Mouse (Mus musculus) kidney, embryonic 16.5 days (tissue): Measurements from ENCODE around the gene Aak1. TPM values are rescaled to one million over a fixed set of nuclear protein-coding genes. Genes with fewer than 3 reads are reported as not detected.

Experiments
- ATAC-seq: fragments of 200-750 bp; cut with Nextera tagmentation; 2 replicates; pipeline ENCODE4 v1.8.0; 2017; ENCODE audit warnings: moderate TSS enrichment; ENCODE audit not compliant: low FRiP score, low TSS enrichment
- H3K27ac ChIP-seq: fragments of 300-500 bp; sonication (generic); 2 replicates; pipeline ENCODE4 v1.5.1; 2014; ENCODE audit warnings: low read length
- H3K27me3 ChIP-seq: fragments of 300-500 bp; sonication (generic); 2 replicates; pipeline ENCODE4 v1.6.1; 2014; ENCODE audit warnings: low read length, control low read depth, mixed read lengths; ENCODE audit not compliant: insufficient read depth
- H3K36me3 ChIP-seq: fragments of 300-500 bp; sonication (generic); 2 replicates; pipeline ENCODE4 v1.6.1; 2014; ENCODE audit warnings: low read length, control low read depth, mixed read lengths; ENCODE audit not compliant: insufficient read depth
- H3K4me1 ChIP-seq: fragments of 300-500 bp; sonication (generic); 2 replicates; pipeline ENCODE4 v1.6.1; 2014; ENCODE audit warnings: low read length, control low read depth, mixed read lengths; ENCODE audit not compliant: insufficient read depth
- H3K4me2 ChIP-seq: fragments of 300-500 bp; sonication (generic); replicated peaks from 2 replicates; pipeline ENCODE4 v1.6.1; 2014; ENCODE audit warnings: low read depth, low read length
- H3K4me3 ChIP-seq: fragments of 300-500 bp; sonication (generic); 2 replicates; pipeline ENCODE4 v1.5.1; 2014; ENCODE audit warnings: mild to moderate bottlenecking, low read length
- H3K9ac ChIP-seq: fragments of 300-500 bp; sonication (generic); replicated peaks from 2 replicates; pipeline ENCODE4 v1.6.1; 2014; ENCODE audit warnings: low read length
- H3K9me3 ChIP-seq: fragments of 300-500 bp; sonication (generic); 2 replicates; pipeline ENCODE4 v1.6.1; 2016; ENCODE audit warnings: low read length, control low read depth
- WGBS: fragments of 180-500 bp; shearing (Covaris S2); extraction: QIAGEN DNeasy Blood & Tissue Kit; methylation state at CpG from one replicate; pipeline ENCODE4 v1.1.7; 2014; 5-methylcytosine and 5-hydroxymethylcytosine counted together
- polyA plus RNA-seq: library from polyadenylated mRNA; unstranded; fragments of >200 nt; fragmentation: Nextera tagmentation; extraction: Ambion mirVana; gene quantifications from 2 replicates; pipeline ENCODE4 v1.2.1, GENCODE M21; 2015

Gene Aak1
- polyA plus RNA-seq, 1 experiment from 2014 or later: 9.0 TPM

DNA sequence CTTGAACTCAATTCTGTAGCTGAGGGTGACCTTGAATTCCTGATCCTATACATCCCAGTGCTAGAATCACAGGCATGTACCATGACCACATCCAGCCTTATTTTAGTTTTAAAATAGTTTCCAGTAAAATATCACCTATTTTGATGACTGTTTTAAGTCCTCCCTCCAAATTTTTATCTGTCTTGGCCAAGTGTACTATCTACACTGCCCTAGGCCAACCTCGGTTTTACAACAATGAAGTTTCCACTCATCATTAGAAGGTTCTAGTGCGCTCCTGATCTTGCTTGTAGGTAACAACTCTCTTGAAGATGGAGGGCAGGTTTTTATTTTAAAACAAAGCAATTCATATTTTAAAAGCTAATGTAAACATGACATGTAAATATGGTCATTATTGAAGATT is 57.9 kb downstream of the Aak1 start:
- WGBS: 95% methylated on average over 2 of the region's 2 CpGs
- no peaks in the 10 kb centered on the region for H3K4me1 ChIP-seq
- H3K9ac ChIP-seq: no peak overlapping the region
- no peak overlapping the region for H3K4me2 ChIP-seq
- 0 out of 2 replicates have a peak, but pooled peaks cover 2% of the 10 kb centered on the region for H3K36me3 ChIP-seq
- no peaks in the 10 kb centered on the region for H3K9me3 ChIP-seq
- H3K4me3 ChIP-seq: no peak overlapping the region
- ATAC-seq: no peak
- no peak overlapping the region for H3K27ac ChIP-seq
- no peaks in the 10 kb centered on the region for H3K27me3 ChIP-seq

DNA sequence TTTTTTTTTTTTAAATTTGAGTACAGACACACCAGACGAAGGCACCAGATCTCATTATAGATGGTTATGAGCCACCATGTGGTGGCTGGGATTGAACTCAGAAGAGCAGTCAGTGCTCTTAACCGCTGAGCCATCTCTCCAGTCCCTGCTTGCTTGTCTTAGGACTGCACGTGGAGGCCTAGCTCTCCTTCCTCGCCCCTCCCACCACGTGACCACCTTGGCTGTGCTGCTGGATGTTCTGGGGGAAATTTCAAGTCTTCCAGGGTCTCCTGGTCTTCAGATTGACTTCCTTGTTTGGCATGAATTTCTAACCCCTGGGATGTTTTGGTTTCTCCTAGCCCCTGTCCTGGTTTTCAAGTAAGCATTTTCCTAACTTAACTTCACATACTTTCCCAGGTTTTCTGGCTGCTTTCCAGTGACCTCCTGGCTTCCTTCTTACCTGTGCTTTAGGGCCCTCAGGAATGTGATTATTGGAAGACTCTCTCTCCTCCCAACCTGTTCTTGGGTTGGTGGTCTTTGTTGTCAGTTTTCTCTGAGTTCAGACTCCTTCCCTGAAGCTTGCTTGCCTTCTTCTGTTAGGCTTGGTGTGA is 59.3 kb downstream of the Aak1 start:
- 75% methylated on average over 5 of the region's 5 CpGs for WGBS
- no peak overlapping the region for H3K27ac ChIP-seq

DNA sequence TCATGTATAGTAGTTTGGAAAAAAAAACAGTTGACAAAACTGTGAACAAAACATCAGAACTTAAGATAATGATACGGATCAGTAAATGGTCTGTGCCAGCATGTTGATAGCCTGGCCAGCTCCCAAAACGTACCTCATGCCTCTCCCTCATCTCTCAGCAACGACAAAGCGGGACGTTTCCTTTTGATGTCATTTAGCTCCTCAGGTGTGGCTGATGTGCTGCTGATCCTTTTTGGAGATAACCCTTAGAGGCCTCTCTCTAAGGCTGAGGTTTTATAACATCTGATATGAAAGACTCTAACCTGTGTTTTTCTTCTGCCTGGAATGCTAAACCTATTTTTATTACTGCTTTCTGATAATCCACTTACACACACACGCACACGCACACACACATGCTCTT is 60.6 kb downstream of the Aak1 start:
- Histone ChIP-seq H3K27me3 (no peaks in the 10 kb centered on the region), H3K4me1 (no peaks in the 10 kb centered on the region), H3K4me3 (no peak overlapping the region), H3K9ac (no peak overlapping the region), H3K4me2 (no peak overlapping the region), H3K9me3 (no peaks in the 10 kb centered on the region), H3K27ac (no peak overlapping the region), H3K36me3 (0 out of 2 replicates have a peak, but pooled peaks cover 2% of the 10 kb centered on the region)
- WGBS: 79% methylated on average over 7 of the region's 7 CpGs
- no peak for ATAC-seq

More for the DNA sequence above, 59.3 kb downstream of the Aak1 start:
- Histone ChIP-seq H3K4me1 (no peaks in the 10 kb centered on the region), H3K4me3 (no peak overlapping the region), H3K27me3 (no peaks in the 10 kb centered on the region), H3K9ac (no peak overlapping the region), H3K36me3 (0 out of 2 replicates have a peak, but pooled peaks cover 2% of the 10 kb centered on the region), H3K4me2 (no peak overlapping the region), H3K9me3 (no peaks in the 10 kb centered on the region)
- ATAC-seq: no peak

DNA sequence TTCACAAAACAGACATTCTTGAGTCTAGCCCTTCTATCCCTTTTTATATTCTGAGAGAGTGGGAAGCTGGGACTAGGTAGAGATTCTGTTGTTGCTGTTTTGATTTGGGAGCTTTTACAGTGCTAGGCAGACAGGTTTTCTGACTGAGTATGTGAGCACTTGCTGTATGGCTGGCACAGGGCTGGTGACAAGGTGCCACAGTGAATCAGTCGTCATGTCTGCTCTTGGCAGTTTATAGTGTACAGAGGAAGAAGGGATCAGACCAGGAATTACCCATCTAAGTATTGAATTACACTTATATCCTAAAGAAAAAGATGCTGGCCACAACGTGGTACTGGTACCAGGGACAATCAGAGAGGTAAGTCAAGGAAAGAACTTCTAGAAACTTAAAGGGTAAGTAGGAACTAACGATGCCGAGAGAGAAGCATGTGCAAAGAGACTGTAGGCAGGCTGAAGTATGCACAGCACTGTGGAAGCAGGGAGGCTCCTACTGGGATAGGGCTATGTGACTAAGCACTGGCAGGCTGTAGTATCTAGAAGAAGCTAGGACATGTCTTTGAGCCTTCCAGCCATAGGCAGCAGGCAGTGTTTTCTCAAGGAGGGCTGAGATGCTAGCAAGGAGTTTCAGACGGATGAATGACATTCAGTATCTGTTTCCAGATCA is 67.0 kb downstream of the Aak1 start:
- ATAC-seq: no peak
- WGBS: 72% methylated on average over 5 of the region's 5 CpGs
- Histone ChIP-seq H3K27ac (no peak overlapping the region), H3K36me3 (no peaks in the 10 kb centered on the region), H3K4me2 (no peak overlapping the region), H3K9me3 (no peaks in the 10 kb centered on the region), H3K9ac (no peak overlapping the region), H3K4me3 (no peak overlapping the region), H3K27me3 (no peaks in the 10 kb centered on the region), H3K4me1 (no peaks in the 10 kb centered on the region)

DNA sequence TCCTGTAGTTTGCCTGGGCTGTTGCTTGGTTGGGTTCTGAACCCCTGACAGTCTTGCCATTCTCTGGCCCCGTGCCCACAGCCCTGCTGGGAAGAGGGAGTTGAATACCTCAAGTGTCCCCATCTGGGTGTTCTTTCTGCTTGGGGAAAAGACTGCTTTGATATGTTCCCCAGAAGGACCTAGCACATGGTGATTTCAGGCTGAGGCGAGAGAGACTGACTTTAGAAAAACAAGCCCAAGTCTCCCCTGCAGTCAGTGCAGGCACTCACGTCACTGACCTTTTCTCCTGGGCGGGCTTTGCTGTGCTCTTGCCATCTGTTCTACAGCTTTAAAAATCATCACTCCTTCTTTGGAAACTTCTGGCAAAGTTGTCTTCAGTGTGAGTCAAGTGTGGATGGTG is 67.9 kb downstream of the Aak1 start:
- no peak overlapping the region for H3K4me3 ChIP-seq
- 68% methylated on average over 4 of the region's 4 CpGs for WGBS
- no peaks in the 10 kb centered on the region for H3K4me1 ChIP-seq
- H3K27me3 ChIP-seq: no peaks in the 10 kb centered on the region
- H3K9me3 ChIP-seq: no peaks in the 10 kb centered on the region
- no peaks in the 10 kb centered on the region for H3K36me3 ChIP-seq
- no peak overlapping the region for H3K9ac ChIP-seq
- ATAC-seq: no peak
- no peak overlapping the region for H3K4me2 ChIP-seq
- no peak overlapping the region for H3K27ac ChIP-seq

DNA sequence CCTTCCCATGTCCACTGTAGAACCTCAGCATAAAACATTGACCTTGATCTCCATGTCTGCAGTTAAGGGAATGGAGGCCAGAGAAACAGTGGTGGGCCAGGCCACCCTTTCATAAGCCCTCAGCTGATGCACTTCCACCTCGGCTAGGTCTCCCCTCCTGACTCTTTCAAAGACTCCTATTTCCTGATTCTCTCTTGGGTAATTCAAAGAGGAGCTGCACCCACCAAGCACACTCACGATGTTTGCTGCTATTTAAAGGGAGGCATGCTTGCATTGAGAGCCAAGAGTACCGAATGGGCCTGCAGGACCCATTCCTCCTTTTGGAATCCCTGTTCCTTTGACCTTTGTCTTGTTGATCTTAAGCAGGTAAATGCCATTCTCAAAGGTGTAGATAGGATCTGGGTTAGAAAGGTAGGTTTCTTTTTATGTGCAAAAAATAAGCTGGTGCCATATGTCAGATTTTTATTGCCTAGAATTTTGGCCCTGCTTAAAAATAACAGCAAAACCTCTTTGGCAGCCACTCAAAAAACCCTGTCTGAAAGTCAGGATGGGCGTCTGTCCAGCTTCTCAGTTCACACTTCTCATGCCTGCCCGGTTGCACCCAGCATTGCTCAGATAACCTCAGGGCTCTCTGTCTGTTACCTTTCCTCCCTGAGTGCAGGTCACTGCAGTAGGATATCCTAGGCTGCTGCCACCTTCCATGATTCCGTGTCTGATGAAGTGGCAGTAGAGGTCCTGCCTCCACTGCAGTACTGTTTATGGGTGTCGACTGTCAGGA is 68.9 kb downstream of the Aak1 start:
- Histone ChIP-seq H3K36me3 (no peaks in the 10 kb centered on the region), H3K4me3 (no peak overlapping the region), H3K9me3 (no peaks in the 10 kb centered on the region), H3K27me3 (no peaks in the 10 kb centered on the region), H3K4me1 (no peaks in the 10 kb centered on the region), H3K27ac (no peak overlapping the region), H3K9ac (no peak overlapping the region), H3K4me2 (no peak overlapping the region)
- no peak for ATAC-seq
- 67% methylated on average over 7 of the region's 7 CpGs for WGBS

DNA sequence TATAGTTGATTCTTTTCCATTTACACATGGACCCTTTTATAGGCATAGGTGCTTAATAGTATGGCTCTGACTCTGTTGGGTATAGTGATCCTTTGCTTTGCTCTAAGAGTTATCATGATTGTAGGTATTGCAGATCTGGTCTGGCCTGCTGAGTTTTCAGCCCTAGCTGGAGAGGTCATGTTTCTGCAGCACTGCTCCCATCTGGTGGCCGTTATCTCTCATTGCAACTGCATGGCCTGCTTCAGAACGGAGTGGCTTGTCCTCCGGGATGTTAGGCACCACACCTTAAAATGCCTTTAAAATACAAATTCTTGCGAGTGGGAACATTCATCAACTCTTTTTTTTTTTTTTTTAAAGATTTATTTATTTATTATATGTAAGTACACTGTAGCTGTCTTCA is 72.6 kb downstream of the Aak1 start:
- H3K4me1 ChIP-seq: no peaks in the 10 kb centered on the region
- no peaks in the 10 kb centered on the region for H3K27me3 ChIP-seq
- 25% methylated on average over 4 of the region's 4 CpGs for WGBS
- H3K4me3 ChIP-seq: no peak overlapping the region
- no peak overlapping the region for H3K27ac ChIP-seq
- no peaks in the 10 kb centered on the region for H3K36me3 ChIP-seq
- H3K4me2 ChIP-seq: no peak overlapping the region
- peak; percentile 46; the same call in 1 of the 2 replicates for ATAC-seq
- no peak overlapping the region for H3K9ac ChIP-seq
- H3K9me3 ChIP-seq: no peaks in the 10 kb centered on the region

DNA sequence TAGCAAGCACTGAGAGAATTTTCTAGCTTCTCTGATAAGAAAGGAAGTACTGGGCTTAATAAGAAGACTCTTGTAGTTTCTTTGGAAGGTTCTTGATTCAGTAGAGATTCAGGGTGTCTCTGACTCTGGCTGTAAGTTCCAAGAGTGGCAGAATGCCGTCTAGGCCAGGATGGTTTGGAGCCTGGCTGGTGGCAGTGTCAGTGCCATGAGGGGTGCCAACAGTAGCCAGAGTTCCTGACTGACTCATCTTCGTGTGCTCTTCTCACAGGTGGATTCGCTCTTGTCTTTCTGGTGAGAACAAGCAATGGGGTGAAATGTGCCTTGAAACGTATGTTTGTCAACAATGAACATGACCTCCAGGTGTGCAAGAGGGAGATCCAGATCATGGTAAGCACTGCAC is 75.4 kb downstream of the Aak1 start:
- no peak overlapping the region for H3K9ac ChIP-seq
- H3K27ac ChIP-seq: no peak overlapping the region
- no peaks in the 10 kb centered on the region; the same call in 1 of the 2 replicates for H3K9me3 ChIP-seq
- H3K4me3 ChIP-seq: no peak overlapping the region
- peaks cover 6% of the 10 kb centered on the region; the same call in 1 of the 2 replicates for H3K36me3 ChIP-seq
- no peaks in the 10 kb centered on the region for H3K27me3 ChIP-seq
- no peaks in the 10 kb centered on the region for H3K4me1 ChIP-seq
- ATAC-seq: no peak
- H3K4me2 ChIP-seq: no peak overlapping the region
- 88% methylated on average over 4 of the region's 4 CpGs for WGBS

DNA sequence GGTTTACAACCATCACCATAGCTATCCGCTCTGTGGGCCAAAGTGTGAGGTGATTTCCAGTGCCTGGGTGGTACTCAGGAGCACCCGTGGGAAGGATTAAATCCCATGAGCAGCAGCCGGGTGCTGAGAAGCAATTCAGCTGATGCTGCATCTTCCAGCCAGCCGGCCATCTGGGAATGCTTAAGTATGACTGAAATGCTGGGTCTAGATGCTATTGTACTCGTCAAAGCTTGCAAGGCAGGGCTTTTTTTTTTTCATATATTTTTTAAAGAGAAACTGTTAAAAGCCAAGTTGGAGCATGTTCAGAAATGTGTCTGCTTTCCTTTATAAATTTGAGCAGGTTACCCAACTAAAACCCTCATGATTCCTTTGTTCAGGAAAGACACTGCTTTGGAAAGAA is 85.2 kb downstream of the Aak1 start:
- peaks cover 7% of the 10 kb centered on the region for H3K9me3 ChIP-seq
- no peak overlapping the region for H3K4me2 ChIP-seq
- H3K9ac ChIP-seq: no peak overlapping the region
- no peaks in the 10 kb centered on the region for H3K4me1 ChIP-seq
- no peak overlapping the region for H3K4me3 ChIP-seq
- no peak overlapping the region for H3K27ac ChIP-seq
- 76% methylated on average over 5 of the region's 5 CpGs for WGBS
- ATAC-seq: no peak
- H3K27me3 ChIP-seq: no peaks in the 10 kb centered on the region
- peaks cover 35% of the 10 kb centered on the region for H3K36me3 ChIP-seq

DNA sequence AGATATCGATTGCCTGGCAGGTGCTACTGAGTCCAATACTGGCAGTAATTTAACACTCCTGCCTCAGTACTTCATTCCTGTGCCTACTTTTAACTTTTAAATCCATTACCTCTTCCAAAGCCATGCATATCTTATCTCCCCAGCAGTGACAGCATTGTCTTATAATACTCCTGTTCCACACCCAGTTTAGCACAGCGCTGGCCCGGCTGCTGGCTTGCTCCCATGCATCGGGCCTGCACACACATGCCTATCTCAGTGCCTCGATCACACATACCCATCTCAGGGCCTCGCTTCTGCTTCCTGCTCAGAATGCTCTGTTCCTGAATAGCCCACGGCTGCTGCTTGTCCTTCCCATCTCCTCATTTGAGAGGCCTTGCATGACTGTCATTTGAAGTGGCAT is 90.5 kb downstream of the Aak1 start:
- ATAC-seq: no peak
- H3K4me2 ChIP-seq: no peak overlapping the region
- H3K36me3 ChIP-seq: peaks cover 48% of the 10 kb centered on the region
- no peak overlapping the region for H3K9ac ChIP-seq
- no peaks in the 10 kb centered on the region for H3K27me3 ChIP-seq
- no peak overlapping the region for H3K27ac ChIP-seq
- H3K9me3 ChIP-seq: peaks cover 7% of the 10 kb centered on the region
- H3K4me3 ChIP-seq: no peak overlapping the region
- no peaks in the 10 kb centered on the region for H3K4me1 ChIP-seq
- WGBS: 92% methylated on average over 7 of the region's 7 CpGs
